Mouse (Mus musculus): ENCODE measurements around the gene Hcfc1r1. TPM values are rescaled to one million over a fixed set of nuclear protein-coding genes. Genes with fewer than 3 reads are reported as not detected.

The Hcfc1r1 gene
- total RNA-seq, 2 experiments from 2014 or later = 127 to 129 TPM

DNA sequence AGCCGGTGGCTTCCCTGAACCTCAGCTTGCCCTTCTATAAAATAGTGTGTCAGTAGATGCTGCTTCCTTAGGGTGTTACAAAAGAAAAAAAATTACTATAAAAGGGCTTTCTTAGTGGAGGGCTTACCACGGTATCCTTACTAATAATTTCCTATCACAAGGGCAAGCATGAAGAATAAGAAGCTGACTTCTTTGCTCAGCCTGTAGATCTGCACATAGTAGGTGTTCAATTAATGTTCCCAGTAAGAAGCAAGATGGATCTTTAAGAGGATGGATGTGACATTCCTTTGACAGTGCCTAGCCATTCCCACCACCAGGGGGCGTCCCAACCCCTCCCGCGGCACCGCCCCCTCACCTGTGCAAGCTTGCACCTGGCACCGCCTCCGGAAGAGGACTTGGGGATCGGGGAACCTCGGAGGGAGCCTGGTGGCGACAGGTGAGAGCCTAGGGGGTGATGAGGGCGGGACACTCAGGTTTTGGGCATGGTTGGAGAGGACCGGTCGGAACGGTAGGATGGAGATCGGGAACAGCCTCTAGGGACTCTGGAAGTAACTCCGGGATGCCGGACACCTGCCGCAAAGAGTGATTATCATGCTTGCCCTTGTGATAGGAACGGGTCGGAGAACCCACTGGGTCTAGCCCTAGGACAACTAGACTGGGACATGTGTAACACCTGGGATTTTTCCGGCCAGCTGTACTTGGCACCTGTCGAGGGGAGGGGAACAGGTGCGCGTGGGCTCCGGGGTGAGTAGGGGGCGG lies 13.1 kb upstream of the Hcfc1r1 start, which contains the start of gene Bicdl2:
Bicdl2 (plus strand) TSS at position 390 of the 759 bp plus-strand sequence.
- peak; percentile 65 for TF ChIP-seq CTCF (IDR thresholded peaks at IDR 0.05)
- Histone ChIP-seq H3K4me3 (no peak within 1 kb of the TSS), H3K27ac (no peak within 1 kb of the TSS)
- no peak for DNase-seq (ENCODE audit: extremely low spot score in 1 of 2, low spot score in 2 of 2)
- intact Hi-C loops (cut with DNase I) = loop anchor here (2.0 kb wide), 1 partner anchor 47 kb away; no protein-coding TSS in a partner anchor

DNA sequence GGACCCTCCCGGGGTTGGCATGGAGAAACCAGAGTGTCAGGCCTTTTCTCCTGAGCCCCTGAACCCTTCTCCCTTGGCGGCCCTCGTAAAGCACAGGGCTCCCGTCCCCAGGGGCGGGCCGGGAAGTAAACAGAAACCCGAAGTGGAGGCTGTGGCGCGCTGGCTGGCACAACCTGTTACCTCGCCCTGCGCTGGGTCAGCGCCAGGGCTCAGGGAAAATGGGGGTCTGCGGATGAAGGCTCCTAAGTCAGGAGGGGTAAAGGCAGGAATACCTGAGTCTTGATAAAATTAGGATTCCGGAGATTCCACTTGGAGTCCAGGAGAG lies 12.6 kb upstream of the Hcfc1r1 start:
- Histone ChIP-seq H3K27ac (no peak overlapping the region), H3K4me3 (no peak overlapping the region)
- no peak for DNase-seq (ENCODE audit: extremely low spot score in 1 of 2, low spot score in 2 of 2)
- TF ChIP-seq CTCF (IDR thresholded peaks at IDR 0.05) = no peak
- intact Hi-C loops (cut with DNase I) = loop anchor here (2.0 kb wide), 1 partner anchor 46 kb away; no protein-coding TSS in a partner anchor

DNA sequence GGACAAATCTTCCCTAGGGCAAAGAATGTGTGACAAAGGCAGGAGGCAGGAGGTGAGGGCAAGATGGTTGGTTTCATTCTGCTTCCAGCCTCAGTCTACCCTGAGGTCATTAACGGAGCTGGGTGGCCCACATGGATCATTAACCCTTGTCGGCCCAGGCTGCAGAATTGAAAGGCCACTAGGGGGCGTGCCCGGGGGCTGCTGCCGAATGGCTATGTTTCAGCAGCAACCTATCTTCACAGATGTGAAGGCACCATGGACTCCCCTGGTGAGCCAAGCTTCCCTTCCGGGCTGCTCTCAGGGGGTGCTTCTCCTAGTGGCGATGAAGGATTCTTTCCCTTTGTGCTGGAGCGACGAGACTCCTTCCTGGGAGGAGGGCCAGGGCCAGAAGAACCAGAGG lies 11.9 kb upstream of the Hcfc1r1 start:
- intact Hi-C loops (cut with DNase I) = loop anchor here (2.0 kb wide), 1 partner anchor 45 kb away; no protein-coding TSS in a partner anchor

DNA sequence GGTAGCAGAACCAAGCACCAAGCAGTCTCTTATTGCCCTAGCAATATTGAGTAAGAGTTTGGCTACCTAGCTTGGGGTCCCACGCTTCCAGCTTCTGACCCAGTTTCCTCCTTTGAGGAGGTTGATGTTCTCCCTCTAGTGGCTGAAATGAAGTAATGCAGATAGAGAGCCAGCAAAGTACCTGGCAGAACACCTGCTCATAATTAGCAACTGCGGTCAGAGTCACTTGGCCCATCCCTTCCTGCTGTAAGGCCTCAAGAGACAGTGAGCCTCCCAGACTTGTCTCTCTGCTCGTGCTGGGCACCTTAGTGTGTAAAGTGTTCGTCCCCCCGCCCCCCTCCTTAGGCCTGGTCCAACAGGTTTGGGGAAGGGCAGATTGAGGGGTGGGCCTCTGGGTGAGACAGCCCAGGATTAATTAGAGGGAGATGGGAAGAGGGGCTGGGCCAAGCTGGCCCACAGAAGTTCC lies 8.8 kb upstream of the Hcfc1r1 start:
- Histone ChIP-seq H3K4me3 (no peak overlapping the region), H3K27ac (no peak overlapping the region)
- peak; percentile 80 for TF ChIP-seq CTCF (IDR thresholded peaks at IDR 0.05)
- DNase-seq (ENCODE audit: extremely low spot score in 1 of 2, low spot score in 2 of 2) = no peak
- intact Hi-C loops (cut with DNase I) = no loop called here

More for the DNA sequence above, 11.9 kb upstream of the Hcfc1r1 start:
- Histone ChIP-seq H3K27ac (no peak overlapping the region), H3K4me3 (no peak overlapping the region)
- peak; percentile 45 for TF ChIP-seq CTCF (IDR thresholded peaks at IDR 0.05)
- no peak for DNase-seq (ENCODE audit: extremely low spot score in 1 of 2, low spot score in 2 of 2)

DNA sequence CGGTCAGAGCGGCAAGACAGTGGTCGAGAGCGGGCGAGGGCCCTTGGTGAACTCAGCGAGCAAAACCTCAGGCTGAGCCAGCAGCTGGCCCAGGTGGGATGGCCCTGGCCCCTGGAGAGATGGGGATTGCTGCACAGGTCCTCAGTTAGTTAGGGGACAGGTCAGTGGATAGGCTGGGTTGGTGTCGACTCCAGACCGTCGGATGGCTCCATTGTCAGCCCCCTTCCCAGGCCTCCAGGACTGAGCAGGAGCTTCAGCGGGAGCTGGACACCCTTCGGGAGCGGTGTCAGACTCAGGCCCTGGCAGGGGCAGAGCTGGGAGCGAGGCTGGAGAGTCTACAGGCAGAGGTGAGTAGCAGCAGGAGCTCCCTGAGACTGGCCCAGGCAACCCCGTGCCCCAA lies 7.9 kb upstream of the Hcfc1r1 start:
- no peak overlapping the region for H3K27ac ChIP-seq

DNA sequence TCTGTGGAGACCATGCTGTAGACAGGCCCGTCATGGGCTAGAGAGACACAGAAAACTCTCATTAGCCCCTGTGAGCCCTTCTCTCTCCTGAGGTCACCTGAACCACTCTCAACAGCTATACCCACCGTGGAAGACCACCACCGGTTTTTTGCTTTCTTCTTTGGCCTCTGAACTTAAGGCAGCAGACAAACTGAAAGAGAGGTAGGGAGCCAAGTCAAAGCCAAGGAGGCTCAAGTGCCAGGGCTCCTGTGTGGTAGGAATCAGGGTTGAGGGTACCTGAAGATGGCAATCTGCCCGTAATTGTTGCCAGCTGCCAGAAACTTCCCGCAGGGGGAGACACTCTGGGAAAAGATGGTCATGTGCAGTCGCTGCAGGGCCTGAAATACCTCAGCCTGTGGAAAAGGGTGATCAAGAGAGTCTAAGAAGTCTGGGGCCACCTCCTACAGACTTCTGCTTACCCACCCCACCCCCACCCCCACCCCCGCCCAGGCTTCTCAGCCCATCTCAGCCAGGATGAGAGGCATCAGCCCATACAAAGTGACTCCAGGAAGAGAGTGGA lies 2.8 kb upstream of the Hcfc1r1 start:
- intact Hi-C loops (cut with DNase I) = loop anchor here (5.0 kb wide), 1 partner anchor 118 kb away; no protein-coding TSS in a partner anchor
- no peak overlapping the region for H3K4me3 ChIP-seq
- no peak overlapping the region for H3K27ac ChIP-seq
- TF ChIP-seq CTCF (IDR thresholded peaks at IDR 0.05) = no peak
- no peak for DNase-seq (ENCODE audit: extremely low spot score in 1 of 2, low spot score in 2 of 2)

More for the DNA sequence above, 7.9 kb upstream of the Hcfc1r1 start:
- intact Hi-C loops (cut with DNase I) = no loop called here
- no peak for TF ChIP-seq CTCF (IDR thresholded peaks at IDR 0.05)
- no peak overlapping the region for H3K4me3 ChIP-seq
- no peak for DNase-seq (ENCODE audit: extremely low spot score in 1 of 2, low spot score in 2 of 2)

DNA sequence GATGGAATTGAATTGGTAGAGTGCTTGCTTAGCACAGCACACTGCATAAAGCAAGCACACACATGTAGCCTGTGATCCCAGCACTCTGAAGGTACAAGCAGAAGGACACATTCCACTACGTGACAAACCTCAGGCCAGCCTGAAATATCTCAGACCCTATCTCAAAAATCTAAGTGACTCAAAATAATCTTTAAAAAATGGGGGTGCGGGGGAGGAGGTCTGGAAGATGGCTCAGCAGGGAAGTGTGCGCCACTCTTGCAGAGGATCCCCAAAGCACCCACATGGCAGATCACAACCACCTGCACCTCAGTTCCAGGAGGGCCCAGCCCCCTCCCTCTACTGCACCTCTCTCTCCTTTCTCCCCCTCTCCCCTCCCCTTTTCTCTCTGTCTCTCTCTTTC lies 1.9 kb upstream of the Hcfc1r1 start:
- DNase-seq (ENCODE audit: extremely low spot score in 1 of 2, low spot score in 2 of 2) = no peak
- H3K27ac ChIP-seq = no peak overlapping the region
- intact Hi-C loops (cut with DNase I) = loop anchor here (5.0 kb wide), 1 partner anchor 119 kb away; no protein-coding TSS in a partner anchor
- H3K4me3 ChIP-seq = no peak overlapping the region
- TF ChIP-seq CTCF (IDR thresholded peaks at IDR 0.05) = no peak

DNA sequence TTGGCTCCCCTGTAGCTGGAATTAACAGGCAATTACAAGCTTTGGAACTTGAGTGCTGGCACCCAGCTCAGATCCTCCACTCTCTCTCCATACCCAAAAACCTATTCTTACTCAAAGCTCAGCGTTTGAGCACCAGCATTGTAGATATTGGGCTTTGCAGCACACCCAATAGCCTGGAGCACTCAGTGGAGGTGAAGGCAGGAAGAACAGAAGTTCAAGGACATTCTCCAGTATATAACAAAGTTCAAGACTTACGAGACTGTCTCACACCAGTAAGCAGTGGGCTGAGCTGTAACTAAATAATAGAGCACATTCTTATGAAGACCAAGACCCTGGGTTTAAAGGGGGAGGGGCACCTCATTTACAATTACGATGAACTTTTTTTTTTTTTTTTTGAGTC lies 635 bp upstream of the Hcfc1r1 start:
- Histone ChIP-seq H3K4me3 (peak overlapping the region; percentile 75), H3K27ac (no peak overlapping the region)
- intact Hi-C loops (cut with DNase I) = loop anchor here (1.0 to 5.0 kb wide), 2 partner anchors 28 to 120 kb away; no protein-coding TSS in a partner anchor
- DNase-seq (ENCODE audit: extremely low spot score in 1 of 2, low spot score in 2 of 2) = no peak
- no peak for TF ChIP-seq CTCF (IDR thresholded peaks at IDR 0.05)

DNA sequence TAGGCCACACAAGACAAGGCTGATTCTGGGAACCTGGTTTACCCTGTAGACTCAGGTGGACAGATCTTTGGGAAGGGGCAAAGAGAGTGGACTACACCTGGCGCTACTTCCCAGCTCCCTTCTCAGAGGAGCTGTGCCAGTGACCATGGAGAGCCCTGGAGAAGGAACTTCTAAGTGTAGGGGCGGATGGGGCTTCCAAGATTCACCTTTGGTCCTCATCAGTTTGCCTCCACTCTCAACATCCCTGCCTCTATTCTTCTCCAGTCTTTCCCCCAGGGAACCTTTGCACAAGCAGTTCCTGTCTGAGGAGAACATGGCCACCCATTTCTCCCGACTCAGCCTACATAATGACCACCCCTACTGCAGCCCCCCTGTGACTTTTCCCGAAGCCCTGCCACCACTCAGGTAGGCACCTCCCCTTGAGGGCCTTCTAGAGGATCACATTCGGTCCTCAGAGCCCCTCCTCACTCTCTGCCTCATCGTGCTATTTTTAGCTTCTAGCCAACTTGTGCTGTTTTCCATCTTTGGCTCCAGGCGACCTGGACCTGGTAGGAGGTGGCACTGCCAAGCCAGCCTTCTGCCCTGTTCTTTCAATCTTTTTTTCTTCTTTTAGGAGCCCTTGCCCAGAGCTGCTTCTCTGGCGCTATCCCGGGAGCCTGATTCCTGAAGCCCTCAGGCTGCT lies 1.0 kb downstream of the Hcfc1r1 start:
- intact Hi-C loops (cut with DNase I) = loop anchor here (5.0 kb wide), 1 partner anchor 122 kb away; no protein-coding TSS in a partner anchor
- DNase-seq (ENCODE audit: extremely low spot score in 1 of 2, low spot score in 2 of 2) = no peak
- TF ChIP-seq CTCF (IDR thresholded peaks at IDR 0.05) = no peak
- peak overlapping the region; percentile 99 for H3K27ac ChIP-seq
- H3K4me3 ChIP-seq = peak overlapping the region; percentile 75

DNA sequence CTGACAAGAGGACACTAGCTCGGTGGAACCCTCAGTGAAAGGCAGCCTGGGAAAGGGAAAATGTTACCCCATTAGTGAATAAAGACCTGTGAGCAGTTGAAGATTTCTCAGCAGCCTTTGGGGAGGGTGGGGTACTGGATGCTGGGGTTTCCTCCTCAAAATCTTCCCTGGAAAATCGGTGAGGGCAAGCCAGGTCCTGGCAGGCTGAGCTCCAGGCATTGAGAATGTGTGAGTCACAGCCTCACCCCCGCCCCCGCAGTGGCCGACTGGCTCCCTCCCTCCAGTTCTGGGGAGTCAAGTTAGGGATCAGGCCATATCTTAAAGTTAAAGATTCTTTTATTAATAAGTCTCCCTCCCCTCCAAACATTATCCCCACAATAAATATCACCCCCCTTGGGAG lies 1.7 kb downstream of the Hcfc1r1 start:
- intact Hi-C loops (cut with DNase I) = no loop called here
- peak overlapping the region; percentile 99 for H3K27ac ChIP-seq
- peak overlapping the region; percentile 75 for H3K4me3 ChIP-seq
- peak; percentile 38 to 40 for DNase-seq (ENCODE audit: extremely low spot score in 1 of 2, low spot score in 2 of 2)
- TF ChIP-seq CTCF (IDR thresholded peaks at IDR 0.05) = no peak

DNA sequence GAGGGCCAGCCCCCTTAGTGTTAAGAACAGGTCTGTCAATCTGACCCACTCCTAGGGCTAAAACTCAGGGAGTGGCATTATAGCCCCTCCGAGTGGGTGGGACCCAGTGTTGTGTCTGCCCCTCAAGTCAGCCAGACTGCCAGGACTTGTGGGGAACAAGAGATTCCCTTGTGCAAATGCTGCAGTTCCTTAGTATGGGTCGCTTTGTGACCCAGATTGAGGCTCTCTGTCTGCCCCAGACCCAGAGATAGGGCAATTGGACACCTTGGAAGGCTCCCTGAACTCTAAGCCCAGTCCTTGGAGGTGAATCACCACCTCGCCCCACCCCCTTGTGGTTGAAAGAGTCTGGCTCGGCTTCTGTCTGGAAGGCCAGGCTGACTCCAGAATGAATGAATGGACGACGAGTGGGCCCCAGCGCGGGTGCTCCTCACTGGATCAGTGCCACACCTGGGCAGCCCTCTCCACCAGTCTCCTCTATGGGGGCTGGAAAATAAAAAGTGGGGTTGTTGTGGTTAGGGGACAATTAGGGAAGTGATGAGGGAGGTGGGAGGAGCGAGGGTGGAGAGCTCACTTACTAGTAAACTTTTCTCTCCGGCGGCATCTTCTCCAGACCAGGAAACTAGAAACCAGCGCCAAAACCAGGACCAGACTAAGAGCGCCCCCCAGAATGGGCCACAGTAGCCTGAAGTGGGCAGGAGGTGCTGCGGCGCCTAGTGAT lies 2.3 kb downstream of the Hcfc1r1 start:
- TF ChIP-seq CTCF (IDR thresholded peaks at IDR 0.05) = no peak; the same call in 1 of the 2 replicates
- peak overlapping the region; percentile 75 for H3K4me3 ChIP-seq
- no peak for DNase-seq (ENCODE audit: extremely low spot score in 1 of 2, low spot score in 2 of 2)
- intact Hi-C loops (cut with DNase I) = no loop called here
- no peak overlapping the region for H3K27ac ChIP-seq
